Mouse (Mus musculus): ENCODE results near the gene Pih1h3b. TPM values are rescaled to one million over a fixed set of nuclear protein-coding genes. Genes with fewer than 3 reads are reported as not detected.

The Pih1h3b gene
- not detected in 2 replicates for polyA plus RNA-seq (2016; fragmentation: Nextera tagmentation; extraction: Ambion mirVana)

GRCm38 (mm10) chrX:140062135-140062975 lies at the start of gene Pih1h3b, which contains the start of gene Nup62cl:
TSS of gene Pih1h3b (plus strand) at chrX:140062879.
TSS of gene Nup62cl (minus strand) at chrX:140062712.
- Histone ChIP-seq H3K4me1 (peaks cover 3% of the 10 kb centered on the region; the same call in 1 of the 2 replicates), H3K9me3 (replicated peaks) (peaks cover 5% of the 10 kb centered on the region; the same call in 1 of the 2 replicates), H3K36me3 (no peaks in the 10 kb centered on the region), H3K4me3 (peak within 1 kb of the TSS; percentile 45), H3K27ac (no peak within 1 kb of the TSS), H3K27me3 (ENCODE audit: low read depth, poor library complexity, severe bottlenecking) (peaks cover 77% of the 10 kb centered on the region)
- WGBS, result 19% methylated on average over 64 of the region's 64 CpGs
- DNase-seq (ENCODE audit: low spot score), result peak; percentile 54

DNA sequence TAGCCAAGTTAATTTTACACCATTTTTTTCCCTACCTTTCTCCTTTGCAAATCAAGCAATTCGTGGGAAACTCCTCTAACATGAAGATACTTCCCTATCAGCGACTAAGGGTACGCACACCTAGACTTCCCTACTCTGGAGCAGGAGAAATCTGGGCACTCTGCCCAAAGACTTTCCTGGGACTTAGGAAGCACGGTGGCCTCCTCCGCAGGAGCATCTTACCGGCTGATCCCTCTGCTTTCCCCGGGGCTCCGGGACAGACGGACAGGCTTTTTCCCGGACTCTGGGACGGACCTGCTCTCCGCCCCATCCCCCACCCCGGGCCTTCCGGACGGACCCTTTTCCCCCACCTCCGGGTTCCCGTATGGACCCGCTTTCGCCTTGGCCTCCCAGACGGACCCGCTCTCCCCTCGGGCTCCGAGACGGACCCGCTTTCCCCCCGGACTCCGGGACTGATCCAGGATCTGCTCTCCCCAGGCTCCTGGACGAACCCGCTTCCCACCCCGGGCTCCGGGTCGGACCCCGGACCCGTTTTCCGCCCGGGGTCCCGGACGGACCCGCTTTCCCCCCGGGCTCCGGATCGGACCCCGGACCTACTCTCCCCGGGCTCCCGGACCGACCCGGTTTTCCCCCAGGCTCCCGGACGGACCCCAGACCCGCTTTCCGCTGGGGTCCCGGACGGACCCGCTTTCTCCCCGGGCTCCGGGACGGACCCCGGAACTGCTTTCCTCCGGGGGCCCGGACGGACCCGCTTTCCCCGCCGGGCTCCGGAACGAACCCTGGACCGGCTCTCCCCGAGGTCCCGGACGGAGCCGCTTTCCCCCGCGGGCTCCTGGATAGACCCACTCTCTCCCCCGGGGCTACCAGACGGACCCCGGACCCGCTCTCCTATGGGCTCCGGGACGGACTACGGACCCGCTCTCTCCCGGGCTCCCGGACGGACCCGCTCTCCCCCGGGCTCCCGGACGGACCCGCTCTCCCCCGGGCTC lies 1.5 kb upstream of the Pih1h3b start:
- Histone ChIP-seq H3K4me3 (peak overlapping the region; percentile 42), H3K27me3 (ENCODE audit: low read depth, poor library complexity, severe bottlenecking) (peaks cover 83% of the 10 kb centered on the region), H3K36me3 (no peaks in the 10 kb centered on the region), H3K4me1 (peaks cover 3% of the 10 kb centered on the region; the same call in 1 of the 2 replicates), H3K9me3 (replicated peaks) (peaks cover 5% of the 10 kb centered on the region; the same call in 1 of the 2 replicates), H3K27ac (no peak overlapping the region)
- 15% methylated on average over 77 of the region's 90 CpGs for WGBS
- peak; percentile 43 for DNase-seq (ENCODE audit: low spot score)

DNA sequence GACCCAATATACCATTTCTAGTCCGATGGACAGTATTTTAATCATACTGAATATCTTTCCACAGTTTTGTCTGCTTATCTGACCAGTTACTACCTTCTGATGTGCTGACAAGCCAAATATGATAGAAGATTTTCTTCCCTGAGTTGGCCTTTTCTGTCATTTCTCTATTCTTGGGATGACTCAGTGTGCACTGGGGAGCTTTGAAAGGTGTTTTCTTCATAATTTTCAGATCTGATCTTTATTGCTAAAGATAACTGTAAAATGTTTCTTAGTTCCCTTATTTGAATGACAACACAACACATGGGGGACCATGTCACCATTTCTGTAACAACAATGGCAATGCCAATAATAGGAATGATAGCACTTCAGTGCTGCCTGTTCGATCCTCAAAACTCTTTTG lies 19.9 kb downstream of the Pih1h3b start:
- DNase-seq (ENCODE audit: low spot score), result no peak
- Histone ChIP-seq H3K27ac (no peak overlapping the region), H3K36me3 (no peaks in the 10 kb centered on the region), H3K4me1 (no peaks in the 10 kb centered on the region), H3K9me3 (replicated peaks) (no peaks in the 10 kb centered on the region), H3K4me3 (no peak overlapping the region), H3K27me3 (ENCODE audit: low read depth, poor library complexity, severe bottlenecking) (peaks cover 55% of the 10 kb centered on the region)
- WGBS, result 96% methylated on average over 2 of the region's 2 CpGs

GRCm38 (mm10) chrX:140094066-140094465 lies 31.4 kb downstream of the Pih1h3b start:
- Histone ChIP-seq H3K4me1 (no peaks in the 10 kb centered on the region), H3K9me3 (replicated peaks) (no peaks in the 10 kb centered on the region), H3K27me3 (ENCODE audit: low read depth, poor library complexity, severe bottlenecking) (peaks cover 66% of the 10 kb centered on the region), H3K27ac (no peak overlapping the region), H3K36me3 (no peaks in the 10 kb centered on the region), H3K4me3 (no peak overlapping the region)
- WGBS, result 77% methylated on average over 2 of the region's 2 CpGs
- DNase-seq (ENCODE audit: low spot score), result no peak

Other genes starting within 250 kb of the Pih1h3b start
- 5.7 and 7.2 TPM in 2 replicates for gene Morc4, start 191.2 kb upstream of the Pih1h3b start, polyA plus RNA-seq (2016; fragmentation: Nextera tagmentation; extraction: Ambion mirVana)
- gene Rbm41, start 64.3 kb upstream of the Pih1h3b start, polyA plus RNA-seq (2016; fragmentation: Nextera tagmentation; extraction: Ambion mirVana), result 5.2 and 6.4 TPM in 2 replicates
- 2.3 and 3.8 TPM in 2 replicates for gene Nup62cl, start 167 bp upstream of the Pih1h3b start, polyA plus RNA-seq (2016; fragmentation: Nextera tagmentation; extraction: Ambion mirVana)

Data from limb, embryonic 10.5 days (tissue).